Mouse (Mus musculus) megakaryocyte, embryonic 14.5 days (primary cell): ENCODE results near the gene Tmem40. TPM values are rescaled to one million over a fixed set of nuclear protein-coding genes. Genes with fewer than 3 reads are reported as not detected.

ENCODE experiments used
- H3K27me3 ChIP-seq: replicated peaks from 2 replicates; pipeline ENCODE3; 2012; ENCODE audit warnings: inconsistent platforms
- H3K36me3 ChIP-seq: replicated peaks from 2 replicates; pipeline ENCODE3; 2012; ENCODE audit warnings: low read length, inconsistent platforms, mixed read lengths
- H3K4me1 ChIP-seq: 2 replicates; pipeline ENCODE4 v1.6.1; 2012; ENCODE audit warnings: inconsistent platforms
- H3K4me3 ChIP-seq: replicated peaks from 2 replicates; pipeline ENCODE3; 2012; ENCODE audit warnings: moderate library complexity, mild to moderate bottlenecking, inconsistent platforms
- H3K9me3 ChIP-seq: 2 replicates; pipeline ENCODE4 v1.6.1; 2012; ENCODE audit warnings: inconsistent platforms
- FLI1 ChIP-seq: IDR thresholded peaks from 2 replicates; pipeline ENCODE4 v1.6.1; 2012; ENCODE audit warnings: low read length, inconsistent platforms, mixed read lengths
- GATA1 ChIP-seq: IDR thresholded peaks from 3 replicates; pipeline ENCODE4 v1.6.1; 2012; ENCODE audit warnings: mixed read lengths, low read length, inconsistent platforms, borderline replicate concordance
- polyA plus RNA-seq: library from polyadenylated mRNA; stranded (reverse); fragments of >175 nt; gene quantifications from 2 replicates; pipeline ENCODE4 v1.2.3, GENCODE M21; 2012; ENCODE audit warnings: low replicate concordance; ENCODE audit not compliant: insufficient read depth

The Tmem40 gene
- polyA plus RNA-seq, 1 experiment = 650 TPM

- no peak for TF ChIP-seq GATA1
- no peak for TF ChIP-seq FLI1
- Histone ChIP-seq H3K9me3 (no peaks in the 10 kb centered on the region), H3K4me3 (no peak overlapping the region), H3K27me3 (no peaks in the 10 kb centered on the region), H3K36me3 (no peaks in the 10 kb centered on the region), H3K4me1 (peaks cover 18% of the 10 kb centered on the region)
Observed at GRCm38 (mm10) chr6:115692163-115692950, 69.9 kb downstream of the Tmem40 start.

- TF ChIP-seq GATA1 = no peak
- TF ChIP-seq FLI1 = no peak
- Histone ChIP-seq H3K4me1 (peaks cover 12% of the 10 kb centered on the region), H3K9me3 (peaks cover 6% of the 10 kb centered on the region), H3K27me3 (no peaks in the 10 kb centered on the region), H3K36me3 (no peaks in the 10 kb centered on the region), H3K4me3 (no peak overlapping the region)
Observed at GRCm38 (mm10) chr6:115690105-115690504, 72.1 kb downstream of the Tmem40 start.

GRCm38 (mm10) chr6:115688589-115688988 lies 73.6 kb downstream of the Tmem40 start:
- Histone ChIP-seq H3K4me1 (peaks cover 7% of the 10 kb centered on the region), H3K27me3 (no peaks in the 10 kb centered on the region), H3K4me3 (no peak overlapping the region), H3K36me3 (no peaks in the 10 kb centered on the region), H3K9me3 (peaks cover 6% of the 10 kb centered on the region)
- TF ChIP-seq GATA1 (no peak), FLI1 (no peak)

GRCm38 (mm10) chr6:115687753-115688152 lies 74.5 kb downstream of the Tmem40 start:
- H3K9me3 ChIP-seq = peaks cover 6% of the 10 kb centered on the region
- TF ChIP-seq GATA1 = no peak
- no peak for TF ChIP-seq FLI1
- no peaks in the 10 kb centered on the region for H3K36me3 ChIP-seq
- no peaks in the 10 kb centered on the region for H3K27me3 ChIP-seq
- peaks cover 7% of the 10 kb centered on the region for H3K4me1 ChIP-seq
- no peak overlapping the region for H3K4me3 ChIP-seq

GRCm38 (mm10) chr6:115684851-115685646 lies 77.2 kb downstream of the Tmem40 start:
- Histone ChIP-seq H3K27me3 (no peaks in the 10 kb centered on the region), H3K4me1 (peaks cover 12% of the 10 kb centered on the region), H3K36me3 (no peaks in the 10 kb centered on the region), H3K4me3 (no peak overlapping the region), H3K9me3 (peaks cover 6% of the 10 kb centered on the region)
- TF ChIP-seq FLI1 (no peak), GATA1 (no peak)

GRCm38 (mm10) chr6:115684271-115684670 lies 77.9 kb downstream of the Tmem40 start:
- Histone ChIP-seq H3K9me3 (peaks cover 6% of the 10 kb centered on the region), H3K27me3 (no peaks in the 10 kb centered on the region), H3K4me1 (peaks cover 12% of the 10 kb centered on the region), H3K36me3 (no peaks in the 10 kb centered on the region), H3K4me3 (no peak overlapping the region)
- no peak for TF ChIP-seq GATA1
- no peak for TF ChIP-seq FLI1

- H3K9me3 ChIP-seq = no peaks in the 10 kb centered on the region
- H3K4me3 ChIP-seq = peak overlapping the region; percentile 3
- TF ChIP-seq GATA1 (no peak), FLI1 (no peak)
Observed at GRCm38 (mm10) chr6:115681066-115681465, 81.1 kb downstream of the Tmem40 start.

More at GRCm38 (mm10) chr6:115681066-115681465, 81.1 kb downstream of the Tmem40 start:
- no peaks in the 10 kb centered on the region for H3K36me3 ChIP-seq
- no peaks in the 10 kb centered on the region for H3K27me3 ChIP-seq
- H3K4me1 ChIP-seq = peaks cover 28% of the 10 kb centered on the region

Other genes with a start within 250 kb of the Tmem40 start
- 3.2 and 5.5 TPM in 2 replicates for gene Tsen2, start 217.7 kb downstream of the Tmem40 start, polyA plus RNA-seq
- not detected in 2 replicates for gene Mkrn2os, start 169.8 kb downstream of the Tmem40 start, polyA plus RNA-seq
- 3.1 and 4.1 TPM in 2 replicates for gene Mkrn2, start 160.5 kb downstream of the Tmem40 start, polyA plus RNA-seq
- 4.2 and 27.8 TPM in 2 replicates for gene Raf1, start 85.8 kb downstream of the Tmem40 start, polyA plus RNA-seq
- gene Cand2, start 12.1 kb upstream of the Tmem40 start, polyA plus RNA-seq = 7.0 and 7.1 TPM in 2 replicates
- gene Rpl32, start 46.3 kb upstream of the Tmem40 start, polyA plus RNA-seq = 500 and 629 TPM in 2 replicates
- gene Efcab12, start 76.0 kb upstream of the Tmem40 start, polyA plus RNA-seq = not detected in 2 replicates
- 0.40 TPM in 1 of 2 replicates, not detected in the other for gene Mbd4, start 91.0 kb upstream of the Tmem40 start, polyA plus RNA-seq
- 1.1 TPM in 1 of 2 replicates, not detected in the other for gene Ift122, start 91.1 kb upstream of the Tmem40 start, polyA plus RNA-seq
- not detected in 2 replicates for gene Rho, start 169.3 kb upstream of the Tmem40 start, polyA plus RNA-seq
- gene H1foo, start 182.5 kb upstream of the Tmem40 start, polyA plus RNA-seq = not detected in 2 replicates
- gene Plxnd1, start 232.6 kb upstream of the Tmem40 start, polyA plus RNA-seq = 3.8 and 14.9 TPM in 2 replicates